Mouse (Mus musculus) heart, embryonic 16.5 days (tissue): ENCODE measurements around the gene Vgf. TPM values are rescaled to one million over a fixed set of nuclear protein-coding genes. Genes with fewer than 3 reads are reported as not detected.

ENCODE experiments used
- ATAC-seq: fragments of 200-750 bp; cut with Nextera tagmentation; replicated peaks from 2 replicates; pipeline ENCODE4 v1.8.0; 2017; ENCODE audit warnings: moderate number of reproducible peaks; ENCODE audit not compliant: insufficient read depth, low FRiP score; ENCODE audit errors: extremely low read depth
- H3K27ac ChIP-seq: fragments of 300-500 bp; sonication (generic); 2 replicates; pipeline ENCODE4 v1.5.1; 2014; ENCODE audit warnings: mild to moderate bottlenecking, low read length, control low read depth, moderate library complexity
- H3K27me3 ChIP-seq: fragments of 300-500 bp; sonication (generic); 2 replicates; pipeline ENCODE4 v1.6.1; 2014; ENCODE audit warnings: low read length, mixed read lengths; ENCODE audit not compliant: control insufficient read depth, insufficient read depth
- H3K36me3 ChIP-seq: fragments of 300-500 bp; sonication (generic); 2 replicates; pipeline ENCODE4 v1.6.1; 2014; ENCODE audit not compliant: control insufficient read depth, insufficient read depth
- H3K4me1 ChIP-seq: fragments of 300-500 bp; sonication (generic); 2 replicates; pipeline ENCODE4 v1.6.1; 2014; ENCODE audit warnings: low read length, mixed read lengths; ENCODE audit not compliant: control insufficient read depth, insufficient read depth
- H3K4me2 ChIP-seq: fragments of 300-500 bp; sonication (generic); 2 replicates; pipeline ENCODE4 v1.6.1; 2014; ENCODE audit warnings: low read depth, mild to moderate bottlenecking, control low read depth, low read length
- H3K4me3 ChIP-seq: fragments of 300-500 bp; sonication (generic); 2 replicates; pipeline ENCODE4 v1.5.1; 2014; ENCODE audit warnings: mild to moderate bottlenecking, control low read depth, low read length
- H3K9ac ChIP-seq: fragments of 300-500 bp; sonication (generic); 2 replicates; pipeline ENCODE4 v1.6.1; 2014; ENCODE audit warnings: low read length, control low read depth
- H3K9me3 ChIP-seq: fragments of 300-500 bp; sonication (generic); replicated peaks from 2 replicates; pipeline ENCODE4 v1.6.1; 2016; ENCODE audit warnings: low read length; ENCODE audit not compliant: control insufficient read depth
- WGBS: fragments of 180-500 bp; shearing (Covaris S2); extraction: QIAGEN DNeasy Blood & Tissue Kit; methylation state at CpG from one replicate; pipeline ENCODE4 v1.1.7; 2014; 5-methylcytosine and 5-hydroxymethylcytosine counted together
- polyA plus RNA-seq: library from polyadenylated mRNA; unstranded; fragments of >200 nt; fragmentation: Nextera tagmentation; extraction: Ambion mirVana; gene quantifications from 2 replicates; pipeline ENCODE4 v1.2.1, GENCODE M21; 2015

Gene Vgf
- polyA plus RNA-seq, 1 experiment from 2014 or later, result not detected

DNA sequence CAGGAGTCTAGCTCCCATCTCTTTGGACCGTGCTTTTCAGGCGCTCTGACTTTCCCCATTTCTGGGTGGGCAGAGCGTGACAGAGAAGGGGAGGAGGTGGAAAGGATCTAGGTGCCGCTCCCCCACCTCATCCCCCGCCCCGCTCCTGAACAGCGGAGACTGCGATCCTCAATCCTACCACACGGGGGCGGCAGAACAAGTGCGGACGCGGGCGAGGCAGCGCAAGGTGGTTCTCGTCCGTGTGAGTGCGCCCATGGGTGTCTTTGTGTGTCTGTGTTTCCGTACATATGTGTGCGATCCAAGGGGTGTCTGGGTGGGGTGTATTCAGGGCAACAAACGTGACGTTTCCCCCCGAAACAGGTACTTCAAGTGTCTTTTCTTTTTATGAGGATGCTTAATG is 1.1 kb upstream of the Vgf start:
- H3K4me1 ChIP-seq, result peaks cover 5% of the 10 kb centered on the region
- H3K9ac ChIP-seq, result no peak overlapping the region
- ATAC-seq, result no peak
- no peak overlapping the region for H3K4me2 ChIP-seq
- H3K27ac ChIP-seq, result no peak overlapping the region
- WGBS, result under 1% methylated on average over 22 of the region's 23 CpGs
- H3K4me3 ChIP-seq, result no peak overlapping the region
- no peaks in the 10 kb centered on the region for H3K36me3 ChIP-seq
- peaks cover 57% of the 10 kb centered on the region for H3K27me3 ChIP-seq
- H3K9me3 ChIP-seq, result no peaks in the 10 kb centered on the region

DNA sequence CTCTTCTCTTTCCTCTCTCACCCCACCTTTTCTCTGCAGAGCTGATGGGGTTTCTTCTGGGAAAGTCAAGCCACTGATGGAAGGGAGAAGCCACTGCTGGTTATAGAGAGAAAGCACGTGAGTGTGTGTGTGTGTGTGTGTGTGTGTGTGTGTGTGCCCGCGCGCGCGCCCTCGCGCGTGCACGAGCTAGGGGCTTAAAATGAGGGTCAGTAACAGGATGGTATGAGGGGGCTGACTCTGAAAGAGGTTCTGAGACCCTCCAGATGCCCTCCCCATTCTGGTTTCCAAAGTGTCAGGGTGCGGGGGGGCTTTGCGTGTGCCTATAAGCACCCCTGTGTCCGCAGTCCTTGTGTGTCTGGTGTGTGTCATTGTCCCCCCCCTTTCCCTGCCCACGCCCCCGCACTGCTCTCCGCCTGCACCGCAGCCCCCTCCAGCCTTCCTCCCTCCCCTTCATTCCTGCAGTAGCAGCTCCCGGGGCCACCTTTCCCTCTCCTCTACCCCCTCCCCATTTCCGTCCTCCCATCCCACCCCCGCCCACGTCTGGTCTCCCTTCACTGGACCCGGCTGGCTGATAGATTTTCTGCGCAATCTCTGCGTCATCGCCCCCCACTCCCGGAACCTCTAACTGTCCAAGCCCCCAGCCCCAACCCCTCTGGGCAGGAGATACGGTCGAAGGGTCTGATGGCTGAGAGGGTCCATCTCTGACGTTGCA is 2.5 kb downstream of the Vgf start:
- no peak overlapping the region for H3K9ac ChIP-seq
- H3K27me3 ChIP-seq, result peaks cover 78% of the 10 kb centered on the region
- no peak overlapping the region for H3K4me3 ChIP-seq
- H3K4me2 ChIP-seq, result no peak overlapping the region
- peaks cover 24% of the 10 kb centered on the region for H3K4me1 ChIP-seq
- no peaks in the 10 kb centered on the region for H3K36me3 ChIP-seq
- H3K9me3 ChIP-seq, result no peaks in the 10 kb centered on the region
- no peak for ATAC-seq
- no peak overlapping the region for H3K27ac ChIP-seq
- WGBS, result 4% methylated on average over 29 of the region's 29 CpGs

DNA sequence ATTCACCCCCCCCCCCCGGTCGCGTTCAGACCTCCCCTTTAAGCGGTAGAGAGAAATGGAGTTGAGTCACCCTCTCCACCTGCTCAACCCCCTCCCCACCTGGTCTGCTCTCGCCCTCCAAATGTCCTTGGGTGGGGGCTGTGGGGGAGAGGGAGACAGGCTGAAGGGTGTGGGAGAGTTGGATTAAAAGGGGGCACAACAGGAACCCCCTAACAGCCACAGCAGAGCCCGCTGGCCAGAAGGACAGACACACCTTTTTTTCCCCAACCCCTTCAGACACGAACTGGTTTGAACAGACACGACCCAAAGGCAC is 3.0 kb downstream of the Vgf start:
- 7% methylated on average over 8 of the region's 8 CpGs for WGBS
- H3K4me3 ChIP-seq, result no peak overlapping the region

DNA sequence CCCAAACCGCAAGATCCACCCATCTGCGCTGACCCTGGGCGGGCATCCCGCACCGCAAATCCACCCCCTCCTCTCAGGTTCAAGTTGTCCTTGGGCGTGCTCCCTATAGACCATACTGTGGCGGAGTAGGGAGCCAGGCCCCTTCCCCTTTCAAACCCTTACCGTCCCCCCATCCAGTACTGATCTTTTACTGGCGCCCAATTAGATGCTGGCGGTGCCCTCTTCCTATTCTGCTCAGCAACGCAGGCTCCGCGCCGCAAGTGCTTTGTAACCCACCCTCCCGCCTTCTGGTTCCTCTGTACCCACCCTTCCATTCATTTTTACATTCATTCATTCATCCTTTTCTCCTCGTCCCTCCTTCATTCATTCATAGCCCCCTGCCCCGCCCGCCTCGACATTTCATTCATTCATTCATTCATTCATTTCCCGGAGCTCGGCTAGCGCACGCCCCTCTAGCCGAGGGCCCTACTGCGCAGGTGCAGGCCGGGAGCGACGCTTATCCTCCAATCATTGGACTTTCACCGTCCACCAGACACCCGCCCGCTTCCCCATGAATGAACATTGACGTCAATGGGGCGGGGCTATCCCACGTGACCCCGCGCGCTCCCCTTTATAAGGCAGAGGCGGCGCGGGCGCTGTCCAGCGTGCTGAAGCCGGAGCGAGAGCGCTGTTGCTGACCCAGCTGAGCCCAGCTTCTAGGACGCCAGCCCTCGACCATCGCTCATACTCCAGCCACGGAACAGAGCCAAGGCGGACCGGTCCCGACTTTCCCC is 3.6 kb downstream of the Vgf start:
- Histone ChIP-seq H3K27ac (no peak overlapping the region), H3K27me3 (peaks cover 71% of the 10 kb centered on the region), H3K36me3 (no peaks in the 10 kb centered on the region), H3K4me2 (peak overlapping the region; percentile 74), H3K9me3 (no peaks in the 10 kb centered on the region), H3K4me1 (peaks cover 24% of the 10 kb centered on the region), H3K4me3 (peak overlapping the region; percentile 43), H3K9ac (no peak overlapping the region)
- WGBS, result 1% methylated on average over 52 of the region's 52 CpGs
- peak; percentile 75 for ATAC-seq

More for the DNA sequence above, 3.0 kb downstream of the Vgf start:
- H3K9me3 ChIP-seq, result no peaks in the 10 kb centered on the region
- no peak overlapping the region for H3K4me2 ChIP-seq
- H3K36me3 ChIP-seq, result no peaks in the 10 kb centered on the region
- peaks cover 24% of the 10 kb centered on the region for H3K4me1 ChIP-seq
- ATAC-seq, result no peak
- no peak overlapping the region for H3K27ac ChIP-seq
- no peak overlapping the region for H3K9ac ChIP-seq
- H3K27me3 ChIP-seq, result peaks cover 74% of the 10 kb centered on the region

DNA sequence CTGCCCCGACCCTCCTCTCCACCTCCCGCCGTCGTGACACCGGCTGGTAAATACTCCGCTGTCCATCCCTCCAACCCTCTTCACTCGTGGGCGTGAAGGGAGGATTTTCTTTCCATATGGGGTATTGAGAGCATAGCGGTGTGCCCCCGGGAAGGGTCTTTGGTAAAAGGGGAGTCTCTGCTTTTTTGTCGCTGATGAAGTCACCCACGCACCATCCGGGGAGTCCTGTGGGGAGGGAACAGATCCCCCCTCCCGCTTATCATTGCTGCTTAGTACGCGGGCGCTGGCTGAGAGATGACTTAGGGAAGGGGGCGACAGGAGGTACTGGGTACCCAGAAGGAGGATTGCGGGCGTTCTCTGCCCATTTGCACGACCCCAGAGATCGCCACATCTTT is 4.2 kb downstream of the Vgf start:
- Histone ChIP-seq H3K9me3 (no peaks in the 10 kb centered on the region), H3K4me1 (peaks cover 24% of the 10 kb centered on the region), H3K4me3 (peak overlapping the region; percentile 17; the same call in 1 of the 2 replicates), H3K27me3 (peaks cover 66% of the 10 kb centered on the region), H3K4me2 (peak overlapping the region; percentile 22; the same call in 1 of the 2 replicates), H3K36me3 (no peaks in the 10 kb centered on the region), H3K27ac (no peak overlapping the region), H3K9ac (no peak overlapping the region)
- ATAC-seq, result no peak
- WGBS, result 10% methylated on average over 22 of the region's 22 CpGs

DNA sequence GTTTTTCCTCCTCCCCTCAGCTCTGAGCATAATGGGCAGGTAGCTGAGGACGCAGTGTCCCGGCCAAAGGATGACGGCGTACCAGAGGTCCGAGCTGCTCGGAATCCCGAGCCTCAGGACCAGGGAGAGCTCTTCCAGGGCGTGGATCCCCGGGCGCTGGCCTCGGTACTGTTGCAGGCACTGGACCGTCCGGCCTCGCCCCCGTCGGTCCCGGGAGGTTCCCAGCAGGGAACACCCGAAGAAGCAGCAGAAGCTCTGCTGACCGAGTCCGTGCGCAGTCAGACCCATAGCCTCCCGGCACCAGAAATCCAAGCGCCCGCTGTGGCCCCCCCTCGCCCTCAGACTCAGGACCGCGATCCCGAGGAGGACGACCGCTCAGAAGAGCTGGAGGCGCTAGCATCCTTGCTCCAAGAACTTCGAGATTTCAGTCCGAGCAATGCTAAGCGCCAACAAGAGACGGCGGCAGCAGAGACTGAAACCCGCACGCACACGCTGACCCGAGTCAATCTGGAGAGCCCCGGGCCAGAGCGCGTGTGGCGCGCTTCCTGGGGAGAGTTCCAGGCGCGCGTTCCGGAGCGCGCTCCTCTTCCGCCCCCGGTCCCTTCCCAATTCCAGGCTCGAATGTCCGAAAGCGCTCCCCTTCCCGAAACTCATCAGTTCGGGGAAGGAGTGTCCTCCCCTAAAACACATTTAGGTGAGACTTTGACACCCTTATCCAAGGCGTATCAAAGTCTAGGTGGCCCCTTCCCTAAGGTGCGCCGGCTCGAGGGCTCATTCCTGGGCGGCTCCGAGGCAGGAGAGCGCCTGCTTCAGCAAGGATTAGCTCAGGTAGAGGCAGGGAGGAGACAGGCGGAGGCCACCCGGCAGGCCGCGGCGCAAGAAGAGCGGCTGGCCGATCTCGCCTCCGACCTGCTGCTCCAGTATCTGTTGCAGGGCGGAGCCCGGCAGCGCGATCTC is 5.2 kb downstream of the Vgf start:
- H3K36me3 ChIP-seq, result no peaks in the 10 kb centered on the region
- peak overlapping the region; percentile 54 for H3K4me3 ChIP-seq
- H3K4me2 ChIP-seq, result peak overlapping the region; percentile 94
- H3K9me3 ChIP-seq, result no peaks in the 10 kb centered on the region
- no peak overlapping the region for H3K9ac ChIP-seq
- no peak overlapping the region for H3K27ac ChIP-seq
- no peak for ATAC-seq
- WGBS, result 1% methylated on average over 78 of the region's 78 CpGs
- H3K27me3 ChIP-seq, result peaks cover 58% of the 10 kb centered on the region
- H3K4me1 ChIP-seq, result peaks cover 24% of the 10 kb centered on the region

DNA sequence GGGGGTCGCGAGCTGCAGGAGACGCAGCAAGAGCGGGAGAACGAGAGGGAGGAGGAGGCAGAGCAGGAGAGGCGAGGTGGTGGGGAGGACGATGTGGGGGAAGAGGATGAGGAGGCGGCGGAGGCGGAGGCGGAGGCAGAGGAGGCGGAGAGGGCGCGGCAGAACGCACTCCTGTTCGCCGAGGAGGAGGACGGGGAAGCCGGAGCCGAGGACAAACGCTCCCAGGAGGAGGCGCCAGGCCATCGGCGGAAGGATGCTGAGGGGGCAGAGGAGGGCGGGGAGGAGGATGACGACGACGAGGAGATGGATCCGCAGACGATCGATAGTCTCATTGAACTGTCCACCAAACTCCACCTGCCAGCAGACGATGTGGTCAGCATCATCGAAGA is 5.8 kb downstream of the Vgf start:
- peaks cover 51% of the 10 kb centered on the region for H3K27me3 ChIP-seq
- peaks cover 24% of the 10 kb centered on the region for H3K4me1 ChIP-seq
- H3K36me3 ChIP-seq, result peaks cover 3% of the 10 kb centered on the region; the same call in 1 of the 2 replicates
- H3K27ac ChIP-seq, result no peak overlapping the region
- WGBS, result under 1% methylated on average over 33 of the region's 33 CpGs
- peak overlapping the region; percentile 45; the same call in 1 of the 2 replicates for H3K9ac ChIP-seq
- H3K4me3 ChIP-seq, result peak overlapping the region; percentile 54
- no peaks in the 10 kb centered on the region for H3K9me3 ChIP-seq
- peak overlapping the region; percentile 94 for H3K4me2 ChIP-seq
- ATAC-seq, result no peak

DNA sequence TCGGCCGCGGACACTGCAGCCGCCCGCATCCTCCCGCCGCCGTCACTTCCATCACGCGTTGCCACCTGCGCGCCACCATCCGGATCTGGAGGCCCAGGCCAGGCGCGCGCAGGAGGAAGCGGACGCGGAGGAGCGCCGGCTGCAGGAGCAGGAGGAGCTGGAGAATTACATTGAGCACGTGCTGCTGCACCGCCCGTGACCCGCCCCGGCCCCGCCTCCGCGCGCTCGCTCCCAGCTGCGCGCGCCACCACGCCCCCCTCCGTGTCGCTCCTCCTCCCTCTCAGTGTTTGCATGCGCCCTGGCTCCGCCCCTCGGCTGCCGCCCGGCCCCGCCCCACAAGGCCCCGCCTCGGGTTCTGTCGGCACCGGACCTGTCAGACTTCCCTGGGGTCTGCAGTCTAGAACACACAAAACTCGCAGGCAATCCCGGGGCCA is 6.5 kb downstream of the Vgf start:
- Histone ChIP-seq H3K4me2 (peak overlapping the region; percentile 94), H3K27ac (no peak overlapping the region), H3K27me3 (peaks cover 47% of the 10 kb centered on the region), H3K9me3 (no peaks in the 10 kb centered on the region), H3K36me3 (peaks cover 7% of the 10 kb centered on the region; the same call in 1 of the 2 replicates), H3K4me3 (peak overlapping the region; percentile 54), H3K4me1 (peaks cover 24% of the 10 kb centered on the region), H3K9ac (peak overlapping the region; percentile 45; the same call in 1 of the 2 replicates)
- peak; percentile 85 for ATAC-seq
- under 1% methylated on average over 49 of the region's 49 CpGs for whole genome bisulfite sequencing
